Mouse (Mus musculus) fat pad, adult 2 months (tissue): ENCODE data around the gene Mrpl52.

Source experiments
- DNase-seq: peaks from one replicate; pipeline ENCODE4 v3.0.0-alpha.2; 2011; ENCODE audit warnings: low read depth, low spot score; ENCODE audit errors: extremely low read depth

The Mrpl52 gene

GRCm38 (mm10) chr14:54432078-54432836, 5.5 kb downstream of the Mrpl52 start:
- DNase-seq, result no peak

DNA sequence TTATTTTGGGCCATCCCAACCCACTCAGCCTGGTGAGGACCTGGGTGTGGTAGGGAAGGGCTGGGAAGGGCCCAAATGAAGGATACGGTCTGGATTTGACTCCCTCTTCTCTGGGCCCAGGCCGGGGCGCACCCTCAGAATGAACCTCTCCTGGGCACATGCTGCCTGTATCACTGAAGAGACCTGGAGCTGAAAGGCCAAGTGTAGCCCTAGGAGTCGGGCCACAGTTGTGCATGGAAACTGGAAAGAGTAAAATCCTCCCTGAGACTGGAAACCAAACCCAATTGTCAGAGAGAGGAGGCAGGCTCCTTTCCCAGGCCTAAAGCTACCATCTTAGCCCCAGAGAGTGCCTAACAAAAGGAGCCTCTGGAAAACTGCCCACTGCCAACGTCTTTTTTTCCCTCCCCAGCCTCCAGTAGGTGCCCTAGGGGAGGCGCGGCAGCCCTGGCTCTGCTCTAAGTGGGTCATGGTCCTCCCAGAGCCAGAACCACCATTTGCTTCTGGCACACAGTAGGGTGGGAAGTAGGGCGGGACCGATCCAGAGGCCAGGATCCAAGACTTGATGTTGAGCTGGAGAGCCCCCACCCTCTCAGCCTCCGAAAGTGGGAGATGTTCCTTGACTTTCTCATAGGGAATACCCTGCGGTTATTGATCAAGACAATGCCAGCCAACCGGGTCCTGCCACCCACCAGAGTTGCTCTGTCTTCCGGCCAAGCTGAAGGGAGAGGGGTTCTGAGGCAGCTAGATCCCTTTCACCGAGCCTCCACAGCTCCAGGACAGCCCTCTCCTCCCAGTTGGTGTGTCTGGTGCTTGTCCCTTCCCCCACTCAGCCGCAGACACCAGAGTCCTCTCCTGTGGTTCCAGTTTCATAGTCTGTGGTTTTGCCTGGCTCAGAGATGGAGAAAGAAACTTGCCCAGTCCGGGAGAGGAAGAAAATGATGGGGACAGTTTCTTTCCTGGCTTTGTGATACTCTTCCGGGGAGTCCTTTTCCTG, 6.4 kb downstream of the Mrpl52 start:
- DNase-seq, result no peak

GRCm38 (mm10) chr14:54433941-54434531, 7.3 kb downstream of the Mrpl52 start:
- DNase-seq, result no peak

- no peak for DNase-seq
Observed at GRCm38 (mm10) chr14:54435194-54435918, 8.6 kb downstream of the Mrpl52 start.

- DNase-seq, result no peak
Observed at GRCm38 (mm10) chr14:54439155-54439554, 12.4 kb downstream of the Mrpl52 start.

DNA sequence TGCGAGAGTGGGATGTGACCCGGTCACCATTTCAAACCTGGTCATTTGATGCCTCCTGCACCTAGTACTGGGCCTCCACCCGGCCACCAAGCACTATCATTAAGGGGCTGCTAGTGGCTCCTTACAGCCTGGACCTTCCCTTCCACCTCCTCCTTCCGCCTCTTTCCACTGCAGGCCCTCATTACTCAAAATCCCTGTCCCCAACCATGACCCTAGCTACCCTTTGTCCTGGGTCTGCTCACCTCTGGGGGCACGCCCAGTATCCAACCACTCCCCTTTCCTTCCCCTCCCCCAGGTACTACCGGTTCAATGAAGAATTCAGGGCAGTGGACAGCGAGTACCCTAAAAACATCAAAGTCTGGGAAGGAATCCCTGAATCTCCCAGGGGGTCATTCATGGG, 12.9 kb downstream of the Mrpl52 start:
- DNase-seq, result no peak

GRCm38 (mm10) chr14:54440538-54440937, 13.8 kb downstream of the Mrpl52 start:
- DNase-seq, result no peak

DNA sequence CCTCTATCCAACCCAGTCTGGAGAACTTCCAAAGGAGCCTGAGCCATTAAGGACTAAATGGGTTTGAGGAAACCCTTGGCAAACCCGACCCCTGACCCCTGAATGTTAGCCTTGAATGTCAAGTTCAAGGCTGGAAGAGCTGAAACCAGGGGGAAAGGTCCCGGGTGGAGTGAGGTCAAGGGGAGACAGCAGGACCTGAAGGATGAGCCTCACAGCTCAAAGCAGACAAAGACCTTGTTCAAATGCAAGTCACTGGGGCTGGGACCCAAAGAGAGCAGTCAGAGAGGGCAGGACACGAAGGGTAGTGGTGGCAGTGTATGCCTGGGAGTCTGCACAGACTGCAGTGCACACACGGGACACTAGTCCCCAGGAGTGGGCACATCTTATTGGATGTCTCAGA, 14.7 kb downstream of the Mrpl52 start:
- no peak for DNase-seq

GRCm38 (mm10) chr14:54442548-54442947, 15.8 kb downstream of the Mrpl52 start:
- DNase-seq, result no peak

GRCm38 (mm10) chr14:54443196-54443595, 16.5 kb downstream of the Mrpl52 start:
- DNase-seq, result no peak

DNA sequence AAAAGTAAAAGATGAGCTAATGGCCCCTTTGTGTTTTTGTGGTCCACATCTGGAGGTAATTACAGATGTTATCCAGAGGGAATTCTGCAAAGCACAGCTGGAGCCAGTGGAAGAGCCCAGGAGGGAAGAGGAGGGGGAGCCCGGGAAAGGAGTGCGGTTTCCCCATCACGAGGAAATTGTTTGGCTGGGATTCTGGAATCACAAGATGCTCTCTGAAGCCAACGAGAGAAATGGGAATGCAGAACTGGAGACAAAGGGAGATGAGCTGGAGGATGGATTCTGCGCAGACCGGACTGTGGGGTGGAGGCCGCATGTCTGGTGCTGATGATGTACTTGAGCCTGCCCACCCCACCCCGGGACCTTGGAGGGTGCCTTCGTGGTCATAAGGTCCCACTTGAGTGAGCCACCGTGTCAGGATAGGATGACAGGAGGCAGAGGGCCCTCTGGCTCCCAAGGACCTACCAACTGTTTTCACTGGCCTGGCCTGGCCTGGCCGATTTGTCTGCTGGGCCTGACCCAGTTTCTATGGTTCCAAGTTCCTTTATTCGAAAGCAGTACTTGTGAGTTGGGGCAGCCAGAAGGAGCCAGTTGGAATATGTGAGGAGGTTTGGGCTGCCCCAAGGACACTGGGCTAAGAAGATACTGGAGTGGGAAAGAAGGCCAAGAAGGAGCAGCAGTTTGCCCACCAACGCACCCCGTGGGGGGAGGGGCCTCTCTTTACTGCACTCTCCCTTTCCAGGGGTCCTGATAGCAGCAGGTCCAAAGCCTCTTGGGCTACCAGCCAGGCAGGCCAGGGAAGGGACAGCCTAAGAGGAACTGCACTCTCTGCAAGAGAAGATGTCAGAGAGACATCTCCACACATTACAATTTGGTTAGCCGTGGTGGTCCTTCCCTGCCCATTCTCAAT, 17.3 kb downstream of the Mrpl52 start:
- no peak for DNase-seq

- DNase-seq, result no peak
Observed at GRCm38 (mm10) chr14:54445476-54445875, 18.8 kb downstream of the Mrpl52 start.

DNA sequence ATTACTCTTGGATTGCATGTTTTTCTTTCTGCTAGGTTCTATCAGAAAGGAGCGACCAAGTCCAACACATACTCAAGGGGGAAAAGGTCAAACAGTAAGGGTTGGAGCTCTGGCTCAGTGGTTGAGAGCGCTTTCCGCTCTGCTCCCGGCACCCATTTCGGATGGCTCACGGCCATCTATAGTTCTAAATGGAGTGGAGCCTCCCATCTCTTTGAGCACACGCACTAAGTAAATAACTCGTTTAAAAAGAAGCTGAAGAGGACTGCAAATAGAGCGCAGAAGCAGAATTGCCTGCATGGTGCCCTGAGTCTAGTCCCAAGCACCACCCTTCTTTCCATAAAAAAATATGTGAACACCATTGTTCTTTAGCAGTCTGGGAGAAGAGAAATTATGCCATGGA, 26.9 kb downstream of the Mrpl52 start:
- no peak for DNase-seq

DNA sequence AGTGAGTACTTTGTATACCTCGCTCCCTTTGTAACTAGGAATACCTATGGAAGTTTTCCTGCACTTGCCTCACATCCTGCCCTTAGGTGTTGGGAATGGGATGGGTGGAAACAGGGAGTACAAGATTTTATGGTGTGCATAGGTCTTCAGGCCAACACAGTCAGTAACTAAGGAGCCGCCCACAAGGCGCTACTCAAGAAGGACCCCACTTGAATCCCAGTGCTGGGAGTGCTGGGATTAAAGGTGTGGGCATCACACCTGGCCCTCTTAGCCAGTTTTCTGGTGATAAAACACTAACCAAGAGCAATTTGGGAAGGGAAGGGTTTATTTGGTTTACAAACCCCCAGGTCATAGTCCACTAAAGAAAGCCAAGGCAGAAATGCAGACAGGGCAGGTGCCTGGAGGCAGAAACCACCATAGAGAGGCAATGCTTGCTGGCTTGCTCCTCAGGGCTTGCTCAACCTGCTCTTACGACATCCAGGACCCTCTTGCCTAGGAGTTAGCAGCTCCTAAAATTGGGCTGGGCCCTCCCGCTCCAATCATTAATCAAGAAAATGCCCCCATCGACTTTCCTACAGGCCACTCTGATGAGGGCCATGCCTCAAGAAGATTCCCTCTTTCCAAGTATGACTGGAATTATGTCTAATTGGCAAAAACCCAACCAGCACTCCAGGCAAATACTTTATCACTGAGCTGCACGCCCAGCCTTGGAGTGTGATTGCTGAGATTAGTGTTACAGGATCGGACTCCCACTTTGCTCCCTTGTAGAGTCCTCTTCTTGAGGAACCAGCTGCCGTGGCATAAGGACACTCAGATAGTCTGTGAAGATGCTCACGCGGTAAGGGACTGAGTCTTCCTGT, 28.2 kb downstream of the Mrpl52 start:
- DNase-seq, result no peak

GRCm38 (mm10) chr14:54457907-54458569, 31.3 kb downstream of the Mrpl52 start:
- no peak for DNase-seq

DNA sequence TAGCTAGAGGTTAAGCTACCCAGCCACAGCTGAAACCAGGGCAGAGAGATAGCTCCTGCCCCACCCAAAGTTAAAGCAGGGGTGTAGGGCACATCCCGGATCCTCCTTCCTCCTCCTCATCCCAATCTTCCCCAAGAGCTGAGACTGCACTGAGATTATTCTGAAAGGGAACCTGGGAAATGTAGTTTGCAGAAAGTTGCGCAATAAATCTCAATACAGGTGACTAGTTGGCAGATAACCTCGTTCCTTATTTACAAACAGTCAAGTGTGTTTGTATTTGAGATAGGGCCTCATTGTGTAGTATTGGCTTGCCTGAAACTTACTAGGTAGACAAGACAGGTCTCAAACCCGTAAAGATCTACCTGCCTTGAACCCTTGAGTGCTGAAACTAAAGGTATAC, 35.4 kb downstream of the Mrpl52 start:
- no peak for DNase-seq

GRCm38 (mm10) chr14:54463108-54463958, 36.6 kb downstream of the Mrpl52 start:
- no peak for DNase-seq

- DNase-seq, result no peak
Observed at GRCm38 (mm10) chr14:54463959-54464292, 37.2 kb downstream of the Mrpl52 start, which contains the start of gene Lrp10. Gene Lrp10, plus strand, starts transcription at chr14:54464137.
